Mouse (Mus musculus) lung, postnatal 10 days (tissue): ENCODE results near the gene Hcn1.
"Not testable (repeated sequence)": the region's sequence is repeated elsewhere in the genome, so short reads cannot be mapped to it uniquely, and the experiment has no call there.

ENCODE experiments used
- DNase-seq: peaks from one replicate; pipeline ENCODE4 v3.0.0; 2021

Gene Hcn1

DNA sequence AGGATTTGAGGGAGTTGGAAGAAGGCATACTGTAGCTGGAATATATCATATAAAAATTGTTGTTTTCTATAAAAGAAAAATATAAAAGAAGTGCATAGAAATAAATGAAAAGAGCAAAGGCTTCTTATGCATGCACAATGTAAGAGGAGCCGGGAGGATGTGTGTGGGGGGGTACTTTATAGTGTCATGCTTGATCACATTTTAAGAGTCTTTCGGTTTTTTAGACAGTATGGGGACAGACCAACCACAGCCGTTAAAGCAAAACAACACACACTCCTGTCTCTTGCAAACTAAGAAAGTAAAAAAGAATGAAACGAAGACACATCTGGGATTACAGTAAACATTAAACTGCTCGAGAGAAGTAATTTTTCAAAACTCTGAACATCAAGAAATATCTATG is 290.0 kb downstream of the Hcn1 start:
- no peak for DNase-seq

GRCm38 (mm10) chr13:117898052-117898451 is 295.9 kb downstream of the Hcn1 start:
- peak; percentile 5 for DNase-seq

- no peak for DNase-seq
Observed at GRCm38 (mm10) chr13:117907801-117908200, 305.7 kb downstream of the Hcn1 start.

DNA sequence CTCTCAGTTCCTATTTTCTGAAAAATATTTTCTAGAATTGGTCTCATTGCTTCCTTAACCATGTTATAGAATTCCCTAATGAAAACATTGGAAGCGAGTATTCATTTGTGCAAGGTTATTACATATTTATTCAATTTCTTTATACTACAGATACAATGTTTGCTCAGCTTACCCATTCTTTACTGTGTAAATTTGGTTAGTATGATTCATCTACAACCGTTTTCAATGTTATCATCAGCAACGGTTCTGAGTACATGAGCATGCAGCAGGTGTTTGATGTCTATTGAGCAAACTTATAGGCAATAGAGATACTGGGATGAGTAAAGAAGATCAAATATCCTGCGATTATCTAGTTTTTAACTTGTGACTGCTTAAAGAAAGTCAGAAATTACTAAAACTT is 327.6 kb downstream of the Hcn1 start:
- DNase-seq = no peak

GRCm38 (mm10) chr13:117931746-117932145 is 329.6 kb downstream of the Hcn1 start:
- DNase-seq = peak; percentile 2

DNA sequence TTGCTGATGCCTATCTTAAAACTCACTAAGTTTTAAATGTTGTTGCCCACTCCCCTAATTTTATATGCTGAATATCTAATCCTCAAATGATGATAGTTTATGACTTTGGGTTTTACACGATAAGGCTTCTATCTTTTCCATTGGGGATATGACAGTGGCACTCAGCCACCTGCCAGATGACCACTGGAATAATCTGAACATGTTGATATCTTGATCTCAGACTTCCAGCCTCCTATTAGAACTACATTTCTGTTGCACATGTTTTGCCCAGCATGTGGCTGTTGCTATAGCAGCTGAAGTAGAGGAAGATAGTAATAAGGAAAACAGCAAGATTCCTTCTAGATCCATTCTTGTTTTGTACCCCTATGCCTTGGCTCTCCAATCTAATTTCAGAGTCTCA is 336.6 kb downstream of the Hcn1 start:
- DNase-seq = no peak

GRCm38 (mm10) chr13:117940536-117941280 is 338.6 kb downstream of the Hcn1 start:
- no peak for DNase-seq

DNA sequence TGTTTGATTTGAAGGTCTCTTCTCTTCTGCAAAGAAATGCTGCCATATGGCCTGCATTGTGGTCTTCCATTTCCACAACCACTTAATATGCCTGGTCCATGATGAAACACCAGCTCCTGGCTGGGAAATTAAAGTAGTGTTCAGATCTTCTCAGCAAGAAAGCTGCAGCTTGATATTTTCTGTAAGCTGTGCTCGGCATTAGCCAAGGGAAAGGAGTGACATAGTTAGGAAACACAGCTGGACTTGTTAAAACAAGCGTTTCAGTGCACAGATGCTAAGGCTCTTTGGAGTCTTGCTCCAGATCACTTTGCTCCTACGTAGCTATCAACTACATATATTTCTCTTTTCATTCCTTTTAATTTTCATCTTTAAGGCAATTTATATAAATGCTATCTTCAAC is 344.7 kb downstream of the Hcn1 start:
- DNase-seq = no peak

- no peak for DNase-seq
Observed at GRCm38 (mm10) chr13:117947704-117948376, 345.7 kb downstream of the Hcn1 start.

GRCm38 (mm10) chr13:117958496-117959421 is 356.6 kb downstream of the Hcn1 start:
- DNase-seq = no peak

GRCm38 (mm10) chr13:117964620-117965019 is 362.5 kb downstream of the Hcn1 start:
- DNase-seq = no peak

- no peak for DNase-seq
Observed at GRCm38 (mm10) chr13:117975382-117975781, 373.3 kb downstream of the Hcn1 start.

DNA sequence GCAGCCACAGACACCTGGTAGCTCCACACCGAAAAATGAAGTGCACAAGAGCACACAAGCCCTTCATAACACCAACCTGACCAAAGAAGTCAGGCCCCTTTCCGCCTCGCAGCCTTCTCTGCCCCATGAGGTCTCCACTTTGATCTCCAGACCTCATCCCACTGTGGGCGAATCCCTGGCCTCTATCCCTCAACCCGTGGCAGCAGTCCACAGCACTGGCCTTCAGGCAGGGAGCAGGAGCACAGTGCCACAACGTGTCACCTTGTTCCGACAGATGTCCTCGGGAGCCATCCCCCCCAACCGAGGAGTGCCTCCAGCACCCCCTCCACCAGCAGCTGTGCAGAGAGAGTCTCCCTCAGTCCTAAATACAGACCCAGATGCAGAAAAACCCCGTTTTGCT is 373.7 kb downstream of the Hcn1 start:
- no peak for DNase-seq

GRCm38 (mm10) chr13:117984339-117984738 is 382.2 kb downstream of the Hcn1 start:
- no peak for DNase-seq

DNA sequence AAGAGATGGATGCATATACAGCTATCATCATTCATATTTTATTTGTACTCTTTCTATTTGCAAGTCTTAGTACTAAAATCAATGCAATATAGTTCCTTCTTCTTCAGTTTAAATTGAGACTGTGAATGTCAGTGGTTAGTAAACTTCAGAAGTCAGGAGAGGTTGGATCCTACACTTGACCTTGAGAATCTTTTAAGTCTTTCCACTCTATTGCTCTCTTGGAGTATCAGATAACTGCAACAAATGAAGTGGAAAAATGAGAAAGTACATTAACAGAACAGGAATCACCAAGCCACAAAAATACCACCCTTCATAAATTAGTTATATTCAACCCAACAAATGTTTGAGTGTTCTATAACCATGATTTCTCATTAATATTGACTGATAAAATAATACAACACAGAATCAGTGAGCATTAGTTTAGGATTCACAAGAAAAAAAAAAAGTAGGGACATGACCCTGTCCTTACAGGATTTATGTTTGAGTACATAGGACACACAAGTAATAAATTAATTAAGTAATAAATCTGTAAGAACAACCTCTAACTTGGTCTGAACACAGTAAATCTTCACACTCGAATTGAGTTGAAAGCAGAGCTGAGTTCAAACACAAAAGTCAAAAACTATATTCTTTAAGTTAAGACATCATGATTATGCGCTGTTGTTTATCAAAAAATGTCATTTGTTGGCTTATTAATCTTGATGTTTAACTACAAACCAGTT is 397.8 kb downstream of the Hcn1 start:
- no peak for DNase-seq

GRCm38 (mm10) chr13:118000538-118000937 is 398.4 kb downstream of the Hcn1 start:
- no peak for DNase-seq

DNA sequence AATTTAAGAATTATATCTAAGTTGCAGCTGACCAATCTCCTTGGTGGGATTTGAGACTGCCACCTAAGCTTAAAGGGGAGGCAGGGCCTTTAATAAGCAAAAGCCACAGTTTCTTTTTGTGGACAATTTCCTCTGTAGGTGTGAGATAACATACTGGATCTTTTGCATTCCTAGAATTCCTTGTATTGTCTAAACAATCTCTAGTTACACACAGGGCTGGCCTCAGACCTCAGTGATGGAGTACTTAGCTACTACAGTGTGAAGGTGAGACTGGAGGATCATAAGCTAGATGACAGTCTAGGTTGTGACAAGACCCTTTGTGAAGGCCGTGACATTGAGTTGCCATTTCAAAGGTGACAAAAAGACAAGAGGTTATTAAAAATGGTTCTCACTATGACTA is 419.1 kb downstream of the Hcn1 start:
- no peak for DNase-seq

DNA sequence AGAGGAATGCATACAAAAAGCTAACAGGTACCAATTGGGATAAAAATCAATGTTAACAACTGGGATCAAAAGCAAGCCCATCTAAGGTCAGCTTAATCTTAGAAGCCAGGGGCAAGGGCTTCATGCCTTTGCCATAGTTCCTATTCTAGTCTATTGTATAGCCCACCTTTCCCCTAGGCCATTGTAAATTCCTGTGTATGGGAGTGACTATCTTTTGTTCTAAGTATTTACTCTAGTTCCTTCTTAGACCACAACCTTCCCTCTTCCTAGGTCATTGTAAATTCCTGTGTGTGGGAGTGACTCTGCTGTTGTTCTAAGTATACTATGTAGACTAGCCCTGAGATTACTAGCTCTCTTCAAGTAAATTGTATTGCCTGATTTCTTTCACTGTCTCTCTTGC is 420.8 kb downstream of the Hcn1 start:
- not testable (repeated sequence) for DNase-seq

- DNase-seq = no peak
Observed at GRCm38 (mm10) chr13:118023381-118023780, 421.3 kb downstream of the Hcn1 start.

GRCm38 (mm10) chr13:118026510-118026909 is 424.4 kb downstream of the Hcn1 start:
- no peak for DNase-seq

DNA sequence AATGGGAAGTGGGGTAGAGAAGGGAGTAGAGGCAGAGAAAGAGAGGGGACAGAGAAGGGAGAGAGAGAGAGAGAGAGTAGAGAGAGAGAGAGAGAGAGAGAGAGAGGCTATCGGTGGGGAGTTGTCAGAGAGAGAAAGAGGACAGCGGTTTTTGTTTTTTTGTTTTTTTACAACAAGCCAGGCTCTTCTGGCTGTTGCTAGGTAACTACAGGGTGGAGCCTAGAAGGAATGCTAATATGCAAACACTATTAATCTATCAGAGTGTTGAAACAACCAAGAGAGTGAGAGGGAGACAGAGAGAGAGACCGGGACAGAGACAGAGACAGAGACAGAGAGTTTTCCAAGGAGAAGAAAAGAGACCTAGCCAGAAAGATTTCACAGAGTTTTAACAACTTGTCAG is 425.7 kb downstream of the Hcn1 start:
- no peak for DNase-seq

- DNase-seq = no peak
Observed at GRCm38 (mm10) chr13:118028662-118029061, 426.5 kb downstream of the Hcn1 start.

DNA sequence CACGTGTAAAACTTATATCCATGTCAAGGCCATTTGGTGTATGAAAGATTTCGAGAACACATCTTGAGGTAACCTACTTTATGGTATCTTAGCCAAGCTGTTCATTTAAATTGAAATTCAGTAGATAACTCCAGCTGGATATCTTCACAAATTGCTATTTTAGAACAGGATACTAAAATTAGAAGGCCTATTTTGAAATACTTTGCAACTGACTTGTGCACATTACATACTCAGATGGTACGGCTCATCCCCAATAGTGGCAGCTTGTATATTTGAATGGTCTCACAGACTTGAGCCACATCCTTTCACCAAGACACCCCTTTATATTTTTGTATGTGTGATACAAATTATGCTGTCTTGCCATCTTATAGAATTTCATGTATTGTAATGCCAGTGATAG is 427.5 kb downstream of the Hcn1 start:
- DNase-seq = no peak
